Mouse (Mus musculus): ENCODE data around the gene Scaf4. TPM values are rescaled to one million over a fixed set of nuclear protein-coding genes. Genes with fewer than 3 reads are reported as not detected.

Scaf4 gene
- polyA plus RNA-seq, 1 experiment from 2014 or later = 30.5 TPM

GRCm38 (mm10) chr16:90178404-90178803, 105.9 kb downstream of the Scaf4 start:
- Histone ChIP-seq H3K4me3 (ENCODE audit: low read depth, low read length) (no peak overlapping the region), H3K27me3 (ENCODE audit: control insufficient read depth, insufficient read depth, low read length) (no peaks in the 10 kb centered on the region), H3K9me3 (ENCODE audit: control insufficient read depth, low read length) (no peaks in the 10 kb centered on the region), H3K36me3 (ENCODE audit: control insufficient read depth, insufficient read depth, low read length) (no peaks in the 10 kb centered on the region), H3K9ac (ENCODE audit: low read length) (no peak overlapping the region), H3K4me1 (ENCODE audit: control insufficient read depth, insufficient read depth, low read length) (no peaks in the 10 kb centered on the region), H3K4me2 (ENCODE audit: low read depth) (no peak overlapping the region), H3K27ac (ENCODE audit: low read depth, low read length) (no peak overlapping the region)
- ATAC-seq (ENCODE audit: insufficient read depth, low FRiP score, low TSS enrichment) (no peak), DNase-seq (ENCODE audit: low spot score) (no peak)
- WGBS = 95% methylated on average over 3 of the region's 3 CpGs

- Histone ChIP-seq H3K27me3 (ENCODE audit: control insufficient read depth, insufficient read depth, low read length) (no peaks in the 10 kb centered on the region), H3K4me2 (ENCODE audit: low read depth) (no peak overlapping the region), H3K27ac (ENCODE audit: low read depth, low read length) (no peak overlapping the region), H3K9ac (ENCODE audit: low read length) (no peak overlapping the region), H3K9me3 (ENCODE audit: control insufficient read depth, low read length) (no peaks in the 10 kb centered on the region), H3K4me1 (ENCODE audit: control insufficient read depth, insufficient read depth, low read length) (no peaks in the 10 kb centered on the region), H3K4me3 (ENCODE audit: low read depth, low read length) (no peak overlapping the region), H3K36me3 (ENCODE audit: control insufficient read depth, insufficient read depth, low read length) (no peaks in the 10 kb centered on the region)
- ATAC-seq (ENCODE audit: insufficient read depth, low FRiP score, low TSS enrichment) (no peak), DNase-seq (ENCODE audit: low spot score) (no peak)
- 87% methylated on average over 8 of the region's 8 CpGs for WGBS
Measured at GRCm38 (mm10) chr16:90177425-90177824, 106.9 kb downstream of the Scaf4 start.

- ATAC-seq (ENCODE audit: insufficient read depth, low FRiP score, low TSS enrichment) = peak; percentile 38; the same call in 1 of the 2 replicates
- no peak for DNase-seq (ENCODE audit: low spot score)
- Histone ChIP-seq H3K4me2 (ENCODE audit: low read depth) (no peak overlapping the region), H3K36me3 (ENCODE audit: control insufficient read depth, insufficient read depth, low read length) (no peaks in the 10 kb centered on the region), H3K27ac (ENCODE audit: low read depth, low read length) (no peak overlapping the region), H3K4me1 (ENCODE audit: control insufficient read depth, insufficient read depth, low read length) (no peaks in the 10 kb centered on the region), H3K9me3 (ENCODE audit: control insufficient read depth, low read length) (no peaks in the 10 kb centered on the region), H3K4me3 (ENCODE audit: low read depth, low read length) (no peak overlapping the region), H3K9ac (ENCODE audit: low read length) (no peak overlapping the region), H3K27me3 (ENCODE audit: control insufficient read depth, insufficient read depth, low read length) (no peaks in the 10 kb centered on the region)
- 55% methylated on average over 10 of the region's 10 CpGs for WGBS
Measured at GRCm38 (mm10) chr16:90176472-90176871, 107.8 kb downstream of the Scaf4 start.

Other genes starting within 250 kb of the Scaf4 start
- 24.8 and 27.7 TPM in 2 replicates for gene Tiam1, start 140.7 kb downstream of the Scaf4 start, polyA plus RNA-seq (2014; fragmentation: Nextera tagmentation; extraction: Ambion mirVana)
- gene Sod1, start 63.7 kb downstream of the Scaf4 start, polyA plus RNA-seq (2014; fragmentation: Nextera tagmentation; extraction: Ambion mirVana) = 1,073 and 1,078 TPM in 2 replicates
- 9.8 and 10.1 TPM in 2 replicates for gene Hunk, start 101.5 kb upstream of the Scaf4 start, polyA plus RNA-seq (2014; fragmentation: Nextera tagmentation; extraction: Ambion mirVana)

Data from neural tube, embryonic 11.5 days (tissue).